Mouse (Mus musculus): ENCODE measurements around the gene Ift172. TPM values are rescaled to one million over a fixed set of nuclear protein-coding genes. Genes with fewer than 3 reads are reported as not detected.

Gene Ift172
- polyA plus RNA-seq (2014; fragmentation: Illumina TruSeq; extraction: RNeasy Lipid Tissue Mini Kit (QIAGEN cat#74804); ENCODE audit: low read depth, low replicate concordance) = 11.9 TPM

DNA sequence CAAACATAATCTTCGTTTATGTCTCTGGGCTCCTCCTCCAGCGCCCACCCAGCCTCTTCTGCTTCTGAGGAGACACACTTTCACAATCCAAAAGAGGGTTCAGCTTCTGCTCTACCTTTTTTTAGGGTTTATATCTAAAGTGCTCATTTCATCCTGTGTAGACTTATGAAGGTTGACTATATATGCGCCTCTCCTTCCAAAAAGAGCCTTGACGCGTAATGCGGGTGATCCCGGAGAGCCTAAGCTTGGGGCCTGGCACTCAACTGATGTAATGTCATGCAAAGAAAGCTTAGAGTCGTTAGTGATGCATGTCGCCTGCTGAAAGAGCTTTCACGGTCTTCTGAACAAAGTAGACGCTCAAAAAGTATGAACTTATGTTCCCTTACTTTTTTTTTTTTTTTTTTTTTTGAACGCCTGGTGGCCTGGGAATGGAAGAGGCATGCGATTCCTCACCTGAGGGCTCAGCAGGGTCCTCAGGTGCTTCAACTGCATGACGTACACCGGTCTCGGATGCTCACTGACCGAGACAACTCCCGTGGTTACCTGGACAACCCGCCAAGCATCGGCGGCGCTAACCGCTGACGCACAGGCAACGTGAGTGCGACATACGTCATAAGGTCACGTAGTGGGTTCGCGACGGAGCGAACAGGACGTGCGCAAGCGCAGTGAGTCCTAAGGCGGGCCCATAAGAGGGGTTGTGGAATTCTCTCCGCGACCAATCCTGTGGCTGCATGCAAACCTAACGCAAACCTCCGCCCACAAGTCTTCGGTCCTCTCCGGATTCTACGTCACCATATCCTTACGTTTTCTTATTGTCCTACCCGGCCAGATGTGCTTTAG lies at the start of gene Ift172:
Gene Ift172 (minus strand): TSS at position 596 of the 840 bp plus-strand sequence.

DNA sequence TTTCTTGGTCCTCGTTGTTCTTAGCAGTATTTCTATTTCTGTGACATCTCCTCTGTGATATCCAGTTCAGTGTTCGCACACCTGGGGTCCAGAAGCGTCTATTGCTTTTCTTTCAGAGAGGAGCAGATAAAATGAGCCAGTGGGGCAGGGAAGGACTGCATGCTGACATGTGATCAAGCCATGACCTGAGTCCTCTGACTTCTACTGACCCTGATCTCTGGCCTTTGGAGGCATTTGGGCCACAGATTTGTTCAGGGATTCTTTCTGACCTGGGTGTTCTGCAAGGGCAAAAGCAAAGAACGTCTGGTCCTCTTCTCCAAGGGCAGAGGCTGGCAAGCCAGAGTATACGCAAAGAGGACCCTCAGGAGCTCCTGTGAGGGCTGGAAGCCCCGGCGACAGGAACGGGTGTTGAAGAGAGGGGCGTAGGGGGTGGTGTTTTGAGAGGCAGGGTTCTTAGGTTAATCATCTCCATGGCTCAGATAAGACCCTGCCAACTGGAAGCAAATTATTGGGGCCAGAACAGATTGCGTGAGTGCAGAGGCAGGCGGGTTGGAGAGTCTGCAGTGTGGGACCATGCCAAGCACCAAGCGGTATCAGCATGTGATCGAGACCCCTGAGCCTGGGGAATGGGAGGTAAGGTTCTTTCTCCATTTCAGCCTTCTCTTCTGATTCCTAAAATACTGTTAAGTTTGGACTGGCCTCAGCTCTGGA lies 6.3 kb upstream of the Ift172 start, which contains the start of gene Gckr:
Gene Gckr (plus strand): TSS at position 397 of the 711 bp plus-strand sequence.

DNA sequence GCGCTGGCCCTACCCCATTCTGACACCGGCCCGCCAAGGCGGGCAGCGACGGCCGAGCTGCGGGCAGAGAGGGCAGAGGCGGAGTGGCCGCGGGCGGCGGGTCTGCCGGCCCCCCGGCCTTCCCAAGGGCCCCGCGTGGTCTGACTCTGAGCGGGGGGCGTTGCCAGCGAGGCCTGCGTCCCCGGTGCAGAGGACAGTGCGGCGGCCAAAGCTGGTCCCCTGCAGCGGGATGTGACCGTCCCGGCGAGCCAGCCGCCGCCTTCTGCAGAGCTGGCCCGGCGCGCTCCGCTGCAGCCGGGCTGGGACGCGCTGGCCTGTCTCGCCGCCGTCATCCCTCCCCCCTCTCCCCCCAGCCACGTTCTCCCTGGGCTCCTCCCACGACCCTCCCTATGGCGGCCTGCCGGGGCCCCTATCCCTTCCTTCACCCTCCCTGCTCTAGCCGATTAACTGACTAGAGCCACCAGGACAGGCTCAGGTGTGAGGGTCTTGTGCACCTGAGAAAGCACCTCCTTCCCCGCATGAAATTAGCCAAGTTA lies 4.8 kb upstream of the Ift172 start, which contains the start of gene Fndc4:
Gene Fndc4 (minus strand): TSS at position 475 of the 536 bp plus-strand sequence.

DNA sequence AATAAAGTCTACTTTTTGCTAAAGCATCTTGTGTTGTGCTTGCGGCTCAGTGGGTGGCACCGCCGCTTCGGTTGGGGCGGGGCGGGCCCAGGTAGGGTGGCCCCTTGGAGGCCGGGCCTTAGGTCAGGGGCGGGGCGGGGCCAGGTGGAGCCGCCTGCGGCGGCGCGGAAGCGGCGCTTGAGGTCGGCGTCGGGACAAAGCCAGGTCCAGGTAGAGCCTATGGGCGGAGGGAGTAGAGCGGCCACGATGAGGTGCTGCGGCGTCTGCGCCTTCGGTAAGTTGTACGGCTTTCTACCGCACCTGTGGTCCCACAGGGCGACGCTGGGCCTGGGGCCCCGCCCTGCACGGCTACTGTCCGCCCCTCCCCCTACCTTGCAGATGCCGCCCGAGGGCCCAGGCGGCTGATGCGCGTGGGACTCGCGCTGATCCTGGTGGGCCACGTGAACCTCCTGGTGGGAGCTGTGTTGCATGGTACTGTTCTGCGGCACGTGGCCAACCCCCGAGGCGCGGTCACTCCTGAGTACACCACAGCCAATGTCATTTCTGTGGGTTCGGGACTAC lies 39.3 kb downstream of the Ift172 start, which contains the start of gene Krtcap3:
Gene Krtcap3 (plus strand): TSS at position 151 of the 561 bp plus-strand sequence.

DNA sequence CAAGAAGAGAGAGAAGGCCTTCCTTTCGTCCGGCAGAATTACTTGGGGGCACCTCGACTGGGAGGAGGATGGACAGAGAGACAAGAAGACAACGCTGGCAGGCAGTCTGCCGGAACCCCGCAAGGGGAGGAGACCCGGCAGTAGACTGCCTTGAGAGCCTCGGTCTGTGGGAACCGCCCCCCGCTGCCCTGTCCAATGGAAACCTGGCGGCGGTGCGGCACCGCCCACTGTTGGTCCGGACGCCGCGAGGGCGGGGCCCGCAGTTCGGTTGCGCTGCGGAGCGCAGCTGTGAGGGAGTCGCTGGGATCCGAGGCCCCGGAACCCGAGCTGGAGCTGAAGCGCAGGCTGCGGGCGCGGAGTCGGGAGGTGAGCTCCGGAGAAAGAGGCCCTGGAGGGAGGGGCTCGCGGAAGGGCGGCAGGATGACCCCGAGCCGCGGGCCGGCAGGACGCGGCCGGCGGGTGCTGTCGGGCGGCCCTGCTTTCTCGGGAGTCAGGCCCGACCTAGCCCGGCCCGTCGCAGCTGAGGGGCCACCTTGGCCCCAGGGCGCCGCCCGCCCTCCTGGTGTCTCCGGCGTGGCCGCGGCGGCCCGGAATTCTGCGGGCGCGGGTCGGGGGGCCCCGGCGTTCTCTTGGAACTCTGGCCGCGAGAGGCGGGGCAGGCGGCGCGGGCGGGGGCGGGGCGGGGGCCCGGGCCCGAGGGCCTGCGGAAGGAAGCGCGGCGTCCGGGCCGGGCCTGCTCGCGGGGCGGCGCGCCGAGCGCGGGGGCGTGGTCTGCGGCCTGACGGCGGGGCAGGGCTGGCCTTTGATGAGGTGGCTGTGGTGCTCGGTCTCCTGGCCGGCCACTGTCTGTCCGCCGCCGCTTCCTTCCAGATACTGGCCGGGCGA lies 50.0 kb downstream of the Ift172 start, which contains the start of the genes Nrbp1 and Gm9970:
Gene Nrbp1 (plus strand): TSS at position 228 of the 885 bp plus-strand sequence.
Gene Gm9970 (minus strand): TSS at position 596 of the 885 bp plus-strand sequence.

DNA sequence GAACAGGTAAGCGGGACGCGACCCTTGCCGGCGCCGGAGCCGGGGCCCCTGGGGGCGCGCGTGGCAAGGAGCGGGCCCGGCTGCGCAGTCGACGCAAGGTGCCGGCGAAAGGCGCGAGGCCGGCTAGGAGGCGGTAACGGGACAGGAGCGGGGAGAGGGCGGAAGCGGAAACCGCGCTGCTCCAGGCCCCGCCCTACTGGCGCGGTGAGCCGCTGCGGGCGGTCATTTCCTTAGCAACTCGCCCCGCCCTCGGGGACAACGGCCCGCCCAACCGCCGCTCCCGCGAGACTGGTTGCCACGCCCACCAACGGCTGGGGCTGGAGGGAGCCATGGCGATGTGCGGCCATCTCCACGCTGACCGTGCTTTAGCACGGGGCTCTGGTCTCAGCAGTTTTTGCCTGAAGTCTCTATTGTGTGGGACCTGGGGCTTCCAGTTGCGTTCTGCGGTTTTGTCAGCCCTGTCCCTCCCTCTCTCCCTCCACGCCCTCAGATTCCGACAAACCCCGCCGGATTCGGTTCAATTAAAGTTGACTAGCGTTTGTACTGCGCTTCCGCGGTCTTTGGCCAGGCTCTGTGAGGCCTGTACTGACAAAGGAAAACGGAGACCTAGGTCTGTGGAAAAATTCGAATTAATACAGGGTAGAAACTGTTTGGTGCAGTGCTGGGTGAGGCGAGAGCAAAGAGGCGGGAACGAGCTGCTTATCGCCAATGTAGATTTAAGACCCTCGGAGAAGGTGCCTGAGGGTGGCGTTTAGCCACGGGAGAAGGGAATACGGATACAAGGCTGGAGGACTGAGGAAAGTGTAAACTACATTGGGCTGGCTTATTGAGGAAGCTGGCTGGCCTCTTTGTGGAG lies 70.2 kb downstream of the Ift172 start, which contains the start of gene Ppm1g:
Gene Ppm1g (minus strand): TSS at position 240 of the 856 bp plus-strand sequence.

Other genes with a start within 250 kb of the Ift172 start
- 190 TPM for gene Atraid, start 242.8 kb downstream of the Ift172 start, polyA plus RNA-seq (2014; fragmentation: Illumina TruSeq; extraction: RNeasy Lipid Tissue Mini Kit (QIAGEN cat#74804); ENCODE audit: low read depth, low replicate concordance)
- gene Slc5a6, start 242.2 kb downstream of the Ift172 start, polyA plus RNA-seq (2014; fragmentation: Illumina TruSeq; extraction: RNeasy Lipid Tissue Mini Kit (QIAGEN cat#74804); ENCODE audit: low read depth, low replicate concordance) = 14.3 TPM
- gene Cad, start 236.3 kb downstream of the Ift172 start, polyA plus RNA-seq (2014; fragmentation: Illumina TruSeq; extraction: RNeasy Lipid Tissue Mini Kit (QIAGEN cat#74804); ENCODE audit: low read depth, low replicate concordance) = 0.32 TPM
- not detected for gene Dnajc5g, start 184.8 kb downstream of the Ift172 start, polyA plus RNA-seq (2014; fragmentation: Illumina TruSeq; extraction: RNeasy Lipid Tissue Mini Kit (QIAGEN cat#74804); ENCODE audit: low read depth, low replicate concordance)
- gene Slc30a3, start 182.9 kb downstream of the Ift172 start, polyA plus RNA-seq (2014; fragmentation: Illumina TruSeq; extraction: RNeasy Lipid Tissue Mini Kit (QIAGEN cat#74804); ENCODE audit: low read depth, low replicate concordance) = not detected
- gene Trim54, start 174.4 kb downstream of the Ift172 start, polyA plus RNA-seq (2014; fragmentation: Illumina TruSeq; extraction: RNeasy Lipid Tissue Mini Kit (QIAGEN cat#74804); ENCODE audit: low read depth, low replicate concordance) = not detected
- gene Ucn, start 152.3 kb downstream of the Ift172 start, polyA plus RNA-seq (2014; fragmentation: Illumina TruSeq; extraction: RNeasy Lipid Tissue Mini Kit (QIAGEN cat#74804); ENCODE audit: low read depth, low replicate concordance) = not detected
- gene Mpv17, start 136.9 kb downstream of the Ift172 start, polyA plus RNA-seq (2014; fragmentation: Illumina TruSeq; extraction: RNeasy Lipid Tissue Mini Kit (QIAGEN cat#74804); ENCODE audit: low read depth, low replicate concordance) = 85.7 TPM
- 0.24 TPM for gene Gm29609, start 111.2 kb downstream of the Ift172 start, polyA plus RNA-seq (2014; fragmentation: Illumina TruSeq; extraction: RNeasy Lipid Tissue Mini Kit (QIAGEN cat#74804); ENCODE audit: low read depth, low replicate concordance)
- gene Gtf3c2, start 111.0 kb downstream of the Ift172 start, polyA plus RNA-seq (2014; fragmentation: Illumina TruSeq; extraction: RNeasy Lipid Tissue Mini Kit (QIAGEN cat#74804); ENCODE audit: low read depth, low replicate concordance) = 30.1 TPM
- gene Snx17, start 97.9 kb downstream of the Ift172 start, polyA plus RNA-seq (2014; fragmentation: Illumina TruSeq; extraction: RNeasy Lipid Tissue Mini Kit (QIAGEN cat#74804); ENCODE audit: low read depth, low replicate concordance) = 65.1 TPM
- gene Eif2b4, start 97.7 kb downstream of the Ift172 start, polyA plus RNA-seq (2014; fragmentation: Illumina TruSeq; extraction: RNeasy Lipid Tissue Mini Kit (QIAGEN cat#74804); ENCODE audit: low read depth, low replicate concordance) = 1.6 TPM
- gene Zfp513, start 88.8 kb downstream of the Ift172 start, polyA plus RNA-seq (2014; fragmentation: Illumina TruSeq; extraction: RNeasy Lipid Tissue Mini Kit (QIAGEN cat#74804); ENCODE audit: low read depth, low replicate concordance) = 0.85 TPM
- gene Ppm1g, start 70.4 kb downstream of the Ift172 start, polyA plus RNA-seq (2014; fragmentation: Illumina TruSeq; extraction: RNeasy Lipid Tissue Mini Kit (QIAGEN cat#74804); ENCODE audit: low read depth, low replicate concordance) = 20.9 TPM
- 66.5 TPM for gene Nrbp1, start 50.3 kb downstream of the Ift172 start, polyA plus RNA-seq (2014; fragmentation: Illumina TruSeq; extraction: RNeasy Lipid Tissue Mini Kit (QIAGEN cat#74804); ENCODE audit: low read depth, low replicate concordance)
- gene Gm9970, start 49.9 kb downstream of the Ift172 start, polyA plus RNA-seq (2014; fragmentation: Illumina TruSeq; extraction: RNeasy Lipid Tissue Mini Kit (QIAGEN cat#74804); ENCODE audit: low read depth, low replicate concordance) = not detected
- 1.5 TPM for gene Krtcap3, start 39.4 kb downstream of the Ift172 start, polyA plus RNA-seq (2014; fragmentation: Illumina TruSeq; extraction: RNeasy Lipid Tissue Mini Kit (QIAGEN cat#74804); ENCODE audit: low read depth, low replicate concordance)
- 3.0 TPM for gene Fndc4, start 5.0 kb upstream of the Ift172 start, polyA plus RNA-seq (2014; fragmentation: Illumina TruSeq; extraction: RNeasy Lipid Tissue Mini Kit (QIAGEN cat#74804); ENCODE audit: low read depth, low replicate concordance)
- gene Gckr, start 6.3 kb upstream of the Ift172 start, polyA plus RNA-seq (2014; fragmentation: Illumina TruSeq; extraction: RNeasy Lipid Tissue Mini Kit (QIAGEN cat#74804); ENCODE audit: low read depth, low replicate concordance) = not detected
- 20.2 TPM for gene Zfp512, start 161.3 kb upstream of the Ift172 start, polyA plus RNA-seq (2014; fragmentation: Illumina TruSeq; extraction: RNeasy Lipid Tissue Mini Kit (QIAGEN cat#74804); ENCODE audit: low read depth, low replicate concordance)
- not detected for gene 4930548H24Rik, start 194.6 kb upstream of the Ift172 start, polyA plus RNA-seq (2014; fragmentation: Illumina TruSeq; extraction: RNeasy Lipid Tissue Mini Kit (QIAGEN cat#74804); ENCODE audit: low read depth, low replicate concordance)
- 26.4 TPM for gene Gpn1, start 203.6 kb upstream of the Ift172 start, polyA plus RNA-seq (2014; fragmentation: Illumina TruSeq; extraction: RNeasy Lipid Tissue Mini Kit (QIAGEN cat#74804); ENCODE audit: low read depth, low replicate concordance)
- gene Slc4a1ap, start 235.9 kb upstream of the Ift172 start, polyA plus RNA-seq (2014; fragmentation: Illumina TruSeq; extraction: RNeasy Lipid Tissue Mini Kit (QIAGEN cat#74804); ENCODE audit: low read depth, low replicate concordance) = 48.0 TPM
- gene Supt7l, start 236.7 kb upstream of the Ift172 start, polyA plus RNA-seq (2014; fragmentation: Illumina TruSeq; extraction: RNeasy Lipid Tissue Mini Kit (QIAGEN cat#74804); ENCODE audit: low read depth, low replicate concordance) = 15.8 TPM